In genomic region chr3:118433441-118434021, GRCm38 (mm10) we compare ENCODE assay signal across 8 mouse cellular contexts.
DNase-seq lines count a peak whose midpoint lies in the region; ATAC-seq and TF ChIP-seq lines count a peak whose summit lies in the region.

No protein-coding gene starts in this region.

- H3K4me3 ChIP-seq in kidney, embryonic 15.5 days (replicated peaks) = peak overlapping the region; percentile 47
- peak overlapping the region; percentile 47 for H3K4me3 ChIP-seq in limb, embryonic 12.5 days (replicated peaks)
- peak overlapping the region; percentile 59 for H3K4me3 ChIP-seq in olfactory bulb, adult 2 months (ENCODE audit: insufficient read depth, low read depth, low read length)

- no peak overlapping the region for H3K27ac ChIP-seq in kidney, embryonic 15.5 days
- H3K27ac ChIP-seq in limb, embryonic 12.5 days = no peak overlapping the region
- H3K27ac ChIP-seq in olfactory bulb, adult 2 months (ENCODE audit: insufficient read depth, low read depth, low read length) = no peak overlapping the region

- peaks cover 35% of the 10 kb centered on the region for H3K4me1 ChIP-seq in kidney, embryonic 15.5 days
- peaks cover 29% of the 10 kb centered on the region for H3K4me1 ChIP-seq in limb, embryonic 12.5 days (replicated peaks)
- H3K4me1 ChIP-seq in olfactory bulb, adult 2 months (ENCODE audit: control insufficient read depth, insufficient read depth, low read length) = no peaks in the 10 kb centered on the region

- H3K4me2 ChIP-seq in kidney, embryonic 15.5 days = peak overlapping the region; percentile 81
- peak overlapping the region; percentile 92 for H3K4me2 ChIP-seq in limb, embryonic 12.5 days

- H3K9me3 ChIP-seq in kidney, embryonic 15.5 days (replicated peaks) = no peaks in the 10 kb centered on the region
- no peaks in the 10 kb centered on the region for H3K9me3 ChIP-seq in limb, embryonic 12.5 days

- DNase-seq in kidney, adult 8-10 months = no peak
- DNase-seq in brain, embryonic 14.5 days (ENCODE audit: low read depth) = peak; percentile 79
- DNase-seq in frontal cortex, postnatal 10 days (ENCODE audit: low spot score in 2 of 2) = peak; percentile 13 to 21
- no peak for DNase-seq in natural killer cell, adult 2 months (ENCODE audit: low spot score in 2 of 2)
- DNase-seq in lung, adult 18-20 months = no peak

- H3K27me3 ChIP-seq in kidney, embryonic 15.5 days = peaks cover 73% of the 10 kb centered on the region
- peaks cover 59% of the 10 kb centered on the region for H3K27me3 ChIP-seq in limb, embryonic 12.5 days

- ATAC-seq in kidney, embryonic 15.5 days (replicated peaks; ENCODE audit: low FRiP score) = no peak
- no peak for ATAC-seq in limb, embryonic 12.5 days (ENCODE audit: insufficient number of reproducible peaks, insufficient read depth, low FRiP score, low TSS enrichment, low read depth)

- TF ChIP-seq CTCF in brain, embryonic 14.5 days (IDR thresholded peaks at IDR 0.05; ENCODE audit: borderline replicate concordance, extremely low read depth, insufficient read depth, insufficient read length) = no peak
- no peak for TF ChIP-seq CTCF in olfactory bulb, adult 2 months (IDR thresholded peaks at IDR 0.05; ENCODE audit: insufficient read depth, low read depth, low read length)

- no peaks in the 10 kb centered on the region for H3K36me3 ChIP-seq in kidney, embryonic 15.5 days
- H3K36me3 ChIP-seq in limb, embryonic 12.5 days = no peaks in the 10 kb centered on the region

- 2% methylated on average over 30 of the region's 31 CpGs for WGBS in kidney, embryonic 15.5 days
- 1% methylated on average over 31 of the region's 31 CpGs for WGBS in limb, embryonic 12.5 days
- WGBS in olfactory bulb, adult 2 months = 2% methylated on average over 31 of the region's 31 CpGs

- no peak for TF ChIP-seq POLR2A in brain, embryonic 14.5 days (IDR thresholded peaks at IDR 0.05; ENCODE audit: borderline replicate concordance, extremely low read depth, insufficient read depth, insufficient read length, poor library complexity, severe bottlenecking)
- TF ChIP-seq POLR2A in olfactory bulb, adult 2 months (IDR thresholded peaks at IDR 0.05; ENCODE audit: insufficient read depth, low read depth, low read length) = no peak

- H3K9ac ChIP-seq in kidney, embryonic 15.5 days = no peak overlapping the region
- H3K9ac ChIP-seq in limb, embryonic 12.5 days (replicated peaks) = peak overlapping the region; percentile 31; the same call in 1 of the 2 replicates

Comparison
In these comparisons a context has a peak if more than half of its experiments do, and no peak if none do; other contexts are left out.
1. DNase-seq: peak in brain, embryonic 14.5 days (single experiment) and frontal cortex, postnatal 10 days (2 of 2); none in kidney, adult 8-10 months (0 of 2), natural killer cell, adult 2 months (0 of 2) and lung, adult 18-20 months (0 of 2).
2. Peak in every context shown above with its lines, with median percentiles within 50 percentile points of each other: H3K4me3 ChIP-seq.